9 mouse cellular contexts compared by ENCODE assay signal in genomic region chr1:124041559-124041958, GRCm38 (mm10). TPM values are rescaled to one million over a fixed set of nuclear protein-coding genes. Genes with fewer than 3 reads are reported as not detected.
A peak's percentile ranks its signal among the peaks of the same experiment; 100 is the strongest.
DNase-seq lines count a peak whose midpoint lies in the region; ATAC-seq and TF ChIP-seq lines count a peak whose summit lies in the region.
"Had no signal": no experiment of that assay in that cellular context is flagged by ENCODE, and none has a peak within 500 bp of the region (broad histone marks: within the 10 kb centered on the region; RNA-seq: fewer than 3 reads in every experiment).

No protein-coding gene starts in this region.

- DNase-seq in thymus, postnatal 4 days: peak; percentile 22
- DNase-seq in thymus, adult 18-20 months: no peak
- peak; percentile 15 for DNase-seq in embryo, embryonic 9.5 days (ENCODE audit: extremely low spot score)
- no peak for DNase-seq in stomach, postnatal 0 days (ENCODE audit: low spot score)
- no peak for DNase-seq in urinary bladder, postnatal 10 days (ENCODE audit: low spot score)

- H3K27ac ChIP-seq in intestine, postnatal 0 days (ENCODE audit: low read depth, low read length): no peak overlapping the region
- no peak overlapping the region for H3K27ac ChIP-seq in intestine, embryonic 16.5 days (ENCODE audit: low read length)
- no peak overlapping the region for H3K27ac ChIP-seq in stomach, postnatal 0 days (replicated peaks)
- H3K27ac ChIP-seq in forebrain, embryonic 15.5 days (replicated peaks): no peak overlapping the region

- H3K9ac ChIP-seq in intestine, postnatal 0 days (ENCODE audit: low read depth, low read length): no peak overlapping the region
- no peak overlapping the region for H3K9ac ChIP-seq in intestine, embryonic 16.5 days (ENCODE audit: low read depth, low read length)
- H3K9ac ChIP-seq in stomach, postnatal 0 days (ENCODE audit: low read length): no peak overlapping the region
- H3K9ac ChIP-seq in forebrain, embryonic 15.5 days (replicated peaks): no peak overlapping the region

- WGBS in intestine, postnatal 0 days: 3% methylated on average over 3 of the region's 3 CpGs
- 2% methylated on average over 3 of the region's 3 CpGs for WGBS in intestine, embryonic 16.5 days
- WGBS in stomach, postnatal 0 days: 3% methylated on average over 3 of the region's 3 CpGs
- 4% methylated on average over 3 of the region's 3 CpGs for WGBS in forebrain, embryonic 15.5 days

- H3K4me3 ChIP-seq in intestine, postnatal 0 days (ENCODE audit: low read depth, low read length): no peak overlapping the region
- H3K4me3 ChIP-seq in intestine, embryonic 16.5 days (ENCODE audit: low read length): no peak overlapping the region
- H3K4me3 ChIP-seq in stomach, postnatal 0 days (ENCODE audit: low read depth, low read length): no peak overlapping the region
- no peak overlapping the region for H3K4me3 ChIP-seq in forebrain, embryonic 15.5 days
- H3K4me3 ChIP-seq: megakaryocyte, embryonic 14.5 days had no signal

- no peaks in the 10 kb centered on the region for H3K9me3 ChIP-seq in intestine, postnatal 0 days (ENCODE audit: control insufficient read depth)
- no peaks in the 10 kb centered on the region for H3K9me3 ChIP-seq in intestine, embryonic 16.5 days (ENCODE audit: control insufficient read depth, low read length)
- H3K9me3 ChIP-seq in stomach, postnatal 0 days (ENCODE audit: control insufficient read depth, low read length): no peaks in the 10 kb centered on the region
- no peaks in the 10 kb centered on the region for H3K9me3 ChIP-seq in forebrain, embryonic 15.5 days

- TF ChIP-seq EP300 in stomach, postnatal 0 days (optimal IDR thresholded peaks at IDR 0.05): no peak

- peaks cover 30% of the 10 kb centered on the region for H3K27me3 ChIP-seq in intestine, postnatal 0 days (replicated peaks; ENCODE audit: control insufficient read depth, insufficient read depth, low read length)
- peaks cover 28% of the 10 kb centered on the region for H3K27me3 ChIP-seq in intestine, embryonic 16.5 days (replicated peaks; ENCODE audit: control insufficient read depth, insufficient read depth, low read length)
- H3K27me3 ChIP-seq in stomach, postnatal 0 days (ENCODE audit: control insufficient read depth, insufficient read depth, low read length): 0 out of 2 replicates have a peak, but pooled peaks cover 3% of the 10 kb centered on the region
- peaks cover 17% of the 10 kb centered on the region; the same call in 1 of the 2 replicates for H3K27me3 ChIP-seq in forebrain, embryonic 15.5 days

- no peaks in the 10 kb centered on the region for H3K4me1 ChIP-seq in intestine, postnatal 0 days (replicated peaks; ENCODE audit: control insufficient read depth, insufficient read depth, low read length)
- peaks cover 4% of the 10 kb centered on the region; the same call in 1 of the 2 replicates for H3K4me1 ChIP-seq in intestine, embryonic 16.5 days (ENCODE audit: control insufficient read depth, insufficient read depth, low read length)
- H3K4me1 ChIP-seq in stomach, postnatal 0 days (replicated peaks; ENCODE audit: control insufficient read depth, insufficient read depth): no peaks in the 10 kb centered on the region
- peaks cover 13% of the 10 kb centered on the region for H3K4me1 ChIP-seq in forebrain, embryonic 15.5 days

- TF ChIP-seq CTCF in intestine, postnatal 0 days (IDR thresholded peaks at IDR 0.05; ENCODE audit: low read depth): peak; percentile 72
- peak; percentile 80 for TF ChIP-seq CTCF in stomach, postnatal 0 days (IDR thresholded peaks at IDR 0.05; ENCODE audit: low read depth)

- ATAC-seq in intestine, postnatal 0 days: no peak
- no peak for ATAC-seq in intestine, embryonic 16.5 days
- no peak for ATAC-seq in stomach, postnatal 0 days (ENCODE audit: low FRiP score, low TSS enrichment)
- ATAC-seq in forebrain, embryonic 15.5 days (replicated peaks): no peak

- H3K4me2 ChIP-seq in intestine, postnatal 0 days (replicated peaks; ENCODE audit: low read depth): no peak overlapping the region
- H3K4me2 ChIP-seq in intestine, embryonic 16.5 days (ENCODE audit: low read depth, low read length): no peak overlapping the region
- no peak overlapping the region for H3K4me2 ChIP-seq in stomach, postnatal 0 days (replicated peaks; ENCODE audit: low read depth)
- H3K4me2 ChIP-seq in forebrain, embryonic 15.5 days (replicated peaks): no peak overlapping the region

- no peaks in the 10 kb centered on the region for H3K36me3 ChIP-seq in intestine, postnatal 0 days (ENCODE audit: control insufficient read depth, insufficient read depth)
- H3K36me3 ChIP-seq in intestine, embryonic 16.5 days (ENCODE audit: control insufficient read depth, insufficient read depth, low read length): no peaks in the 10 kb centered on the region
- H3K36me3 ChIP-seq in stomach, postnatal 0 days (ENCODE audit: control insufficient read depth, insufficient read depth, low read length): no peaks in the 10 kb centered on the region
- no peaks in the 10 kb centered on the region for H3K36me3 ChIP-seq in forebrain, embryonic 15.5 days

RNA-seq across cellular contexts. Expression of gene Dpp10, which starts 3.8 kb away (rescaled TPM):
- polyA plus RNA-seq in intestine, postnatal 0 days (2015; fragmentation: Nextera tagmentation; extraction: Ambion mirVana): 0.38 and 0.51 TPM in 2 replicates
- 0.71 and 0.79 TPM in 2 replicates for polyA plus RNA-seq in intestine, embryonic 16.5 days (2015; fragmentation: Nextera tagmentation; extraction: Ambion mirVana)
- polyA plus RNA-seq in stomach, postnatal 0 days (2015; fragmentation: Nextera tagmentation; extraction: Ambion mirVana): 0.58 and 0.75 TPM in 2 replicates
- polyA plus RNA-seq in forebrain, embryonic 15.5 days (2015; fragmentation: Nextera tagmentation; extraction: Ambion mirVana): 5.8 and 6.9 TPM in 2 replicates

Comparison
In these comparisons a context has a peak if more than half of its experiments do, and no peak if none do; other contexts are left out.
1. DNase-seq: peak in thymus, postnatal 4 days (single experiment) and embryo, embryonic 9.5 days (single experiment); none in thymus, adult 18-20 months (0 of 2), stomach, postnatal 0 days (single experiment) and urinary bladder, postnatal 10 days (single experiment).